Mouse (Mus musculus) liver, adult 10 weeks (tissue): ENCODE data around the gene Itfg1. TPM values are rescaled to one million over a fixed set of nuclear protein-coding genes. Genes with fewer than 3 reads are reported as not detected.

ENCODE experiments used
- polyA plus RNA-seq: library from polyadenylated mRNA; stranded (reverse); fragments of 350-450 nt; fragmentation: Illumina TruSeq; extraction: RNeasy Lipid Tissue Mini Kit (QIAGEN cat#74804); gene quantifications from one replicate; pipeline ENCODE4 v1.2.3, GENCODE M21; 2014; ENCODE audit warnings: low read depth, low replicate concordance

The Itfg1 gene
- polyA plus RNA-seq, result 110 TPM

GRCm38 (mm10) chr8:85840657-85841488 lies at the start of gene Itfg1, which contains the start of gene Phkb:
Itfg1 (minus strand) TSS chr8:85840921.
Phkb (plus strand) TSS chr8:85840959.

DNA sequence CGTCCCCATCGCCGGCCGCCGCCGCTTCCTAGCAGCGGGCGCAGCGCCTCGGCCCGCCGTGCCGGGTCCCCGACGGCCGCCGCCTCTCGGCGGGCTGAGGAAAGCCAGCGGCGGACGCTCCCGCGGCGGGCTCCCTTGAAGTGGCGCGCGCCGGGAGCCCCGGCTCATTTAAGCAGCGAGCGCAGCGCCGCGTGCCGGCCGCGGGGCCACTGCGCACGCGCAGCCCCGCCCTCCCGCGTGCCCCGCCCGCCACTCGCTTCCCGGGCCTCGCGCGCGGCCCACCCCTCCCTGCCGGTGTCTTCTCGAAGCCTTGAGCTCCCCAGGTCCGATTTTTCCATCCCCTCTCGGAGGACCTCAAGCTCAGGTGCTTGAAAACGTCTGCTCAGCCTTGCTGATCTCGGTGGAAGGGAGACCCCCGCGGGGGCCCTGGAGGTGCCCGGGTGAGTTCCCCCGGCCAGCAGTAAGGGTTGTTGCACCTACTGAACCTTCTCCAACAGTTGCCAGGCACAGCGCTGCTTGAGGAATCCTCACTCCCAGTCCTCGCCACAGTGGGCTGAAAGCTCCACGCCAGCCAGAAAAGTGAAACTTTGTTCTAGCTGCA lies 139.9 kb downstream of the Itfg1 start, which contains the start of gene Neto2:
TSS of gene Neto2 (minus strand) at position 174 of the 601 bp plus-strand sequence.

Other genes starting within 250 kb of the Itfg1 start
- gene Neto2, start 140.0 kb downstream of the Itfg1 start, polyA plus RNA-seq, result 0.21 TPM
- gene Phkb, start within 50 bp of the Itfg1 start, polyA plus RNA-seq, result 35.0 TPM